Mouse (Mus musculus) lung, postnatal 0 days (tissue): ENCODE measurements around the gene Olfr788.

Experiments
- CTCF ChIP-seq: IDR thresholded peaks from 2 replicates; pipeline ENCODE4 v1.5.1; 2016; ENCODE audit warnings: antibody characterized with exemption, mild to moderate bottlenecking
- EP300 ChIP-seq: IDR thresholded peaks from 2 replicates; pipeline ENCODE4 v1.6.1; 2016; ENCODE audit warnings: antibody characterized with exemption, mild to moderate bottlenecking, control low read depth

- TF ChIP-seq CTCF (no peak), EP300 (no peak)
Observed at GRCm38 (mm10) chr10:129470698-129471097, at the start of gene Olfr788.
